ENCODE assay signal across 16 mouse cellular contexts in the genomic region with DNA sequence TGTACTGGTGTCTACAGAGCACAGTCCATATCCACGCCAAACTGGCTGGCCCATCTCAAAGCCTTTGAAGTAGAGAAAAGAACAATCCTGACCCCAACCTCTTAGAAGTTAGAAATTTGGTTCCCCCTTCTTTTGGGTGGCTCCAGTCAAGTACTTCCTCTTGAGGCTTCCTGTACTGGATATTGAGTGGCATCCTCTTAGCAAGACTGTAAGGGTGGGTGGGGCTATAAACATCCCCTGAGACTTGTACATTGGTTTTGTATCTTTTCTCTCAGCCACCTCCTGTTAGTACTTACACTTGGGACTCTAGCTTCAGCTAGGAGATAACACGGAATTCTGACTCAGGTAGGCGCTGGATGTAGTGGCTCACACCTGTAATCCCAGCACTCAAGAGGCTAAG. TPM values are rescaled to one million over a fixed set of nuclear protein-coding genes. Genes with fewer than 3 reads are reported as not detected.
DNase-seq lines count a peak whose midpoint lies in the region; ATAC-seq and TF ChIP-seq lines count a peak whose summit lies in the region.
"Had no signal": no experiment of that assay in that cellular context is flagged by ENCODE, and none has a peak within 500 bp of the region (broad histone marks: within the 10 kb centered on the region; RNA-seq: fewer than 3 reads in every experiment).

No protein-coding gene starts in this region.

- TF ChIP-seq POLR2A in MEL (IDR thresholded peaks at IDR 0.05; ENCODE audit: control insufficient read depth in 1 of 2, insufficient read depth in 1 of 2, low read depth in 1 of 2, low read length in 2 of 2, poor library complexity in 1 of 2), result no peak

- H3K4me1 ChIP-seq in liver, postnatal 0 days (ENCODE audit: insufficient read depth), result peaks cover 35% of the 10 kb centered on the region
- H3K4me1 ChIP-seq in liver, embryonic 11.5 days (replicated peaks; ENCODE audit: control insufficient read depth, insufficient read depth, low read length), result no peaks in the 10 kb centered on the region
- H3K4me1 ChIP-seq in MEL (ENCODE audit: control insufficient read depth in 1 of 2, insufficient read depth in 2 of 2, low read length in 2 of 2), result peaks cover 0 to 13% of the 10 kb centered on the region in 2 experiments; a peak in 3 of 4 replicates
- peaks cover 16% of the 10 kb centered on the region; the same call in 1 of the 2 replicates for H3K4me1 ChIP-seq in stomach, embryonic 14.5 days (ENCODE audit: control insufficient read depth, insufficient read depth, low read length)

- peaks cover 2% of the 10 kb centered on the region; the same call in 1 of the 2 replicates for H3K27me3 ChIP-seq in liver, postnatal 0 days (ENCODE audit: insufficient read depth, low read length)
- no peaks in the 10 kb centered on the region for H3K27me3 ChIP-seq in liver, embryonic 11.5 days (replicated peaks; ENCODE audit: control insufficient read depth, insufficient read depth, low read length)
- H3K27me3 ChIP-seq in MEL (ENCODE audit: control insufficient read depth in 1 of 2, insufficient read depth in 2 of 2, low read length in 2 of 2), result no peaks in the 10 kb centered on the region
- no peaks in the 10 kb centered on the region for H3K27me3 ChIP-seq in stomach, embryonic 14.5 days (ENCODE audit: control insufficient read depth, insufficient read depth, low read length)
- H3K27me3 ChIP-seq: midbrain, embryonic 13.5 days; neural tube, embryonic 15.5 days had no signal

- no peak for TF ChIP-seq RAD21 in MEL (IDR thresholded peaks at IDR 0.05; ENCODE audit: low read depth, low read length)

- no peak for DNase-seq in liver, postnatal 0 days
- DNase-seq in liver, embryonic 11.5 days (ENCODE audit: low spot score), result no peak
- DNase-seq in MEL (ENCODE audit: low read depth, low spot score), result peak; percentile 72
- no peak for DNase-seq in gastrocnemius, postnatal 4 days (ENCODE audit: low spot score in 2 of 2)
- DNase-seq in left cerebral cortex, postnatal 4 days, result no peak
- DNase-seq: adrenal gland, postnatal 36 days; gastrocnemius, postnatal 10 days; kidney, postnatal 25 days had no signal

- H3K27ac ChIP-seq in liver, postnatal 0 days (ENCODE audit: low read depth), result peak overlapping the region; percentile 77
- no peak overlapping the region for H3K27ac ChIP-seq in liver, embryonic 11.5 days (ENCODE audit: low read depth, low read length)
- H3K27ac ChIP-seq in MEL (ENCODE audit: control insufficient read depth, low read depth, low read length), result no peak overlapping the region
- H3K27ac ChIP-seq in stomach, embryonic 14.5 days (ENCODE audit: low read length), result peak overlapping the region; percentile 61
- H3K27ac ChIP-seq: liver, embryonic 14.5 days; midbrain, embryonic 13.5 days had no signal

- intact Hi-C loops in left cerebral cortex, postnatal 4 days (cut with DNase I), result no loop called here

- 0 out of 2 replicates have a peak overlapping the region, but pooled peaks have one; percentile 18 for H3K4me2 ChIP-seq in liver, postnatal 0 days (ENCODE audit: low read depth, low read length)
- H3K4me2 ChIP-seq in liver, embryonic 11.5 days, result no peak overlapping the region
- H3K4me2 ChIP-seq in stomach, embryonic 14.5 days (replicated peaks; ENCODE audit: low read depth, low read length), result no peak overlapping the region
- H3K4me2 ChIP-seq: midbrain, embryonic 13.5 days; neural tube, embryonic 15.5 days had no signal

- no peaks in the 10 kb centered on the region for H3K36me3 ChIP-seq in liver, postnatal 0 days (replicated peaks; ENCODE audit: insufficient read depth, low read length)
- H3K36me3 ChIP-seq in liver, embryonic 11.5 days (ENCODE audit: control insufficient read depth, insufficient read depth, low read length), result no peaks in the 10 kb centered on the region
- peaks cover 0 to 9% of the 10 kb centered on the region in 2 experiments; a peak in 2 of 4 replicates for H3K36me3 ChIP-seq in MEL (ENCODE audit: control insufficient read depth in 1 of 2, insufficient read depth in 2 of 2, low read length in 2 of 2)
- H3K36me3 ChIP-seq in stomach, embryonic 14.5 days (ENCODE audit: control insufficient read depth, insufficient read depth, low read length), result no peaks in the 10 kb centered on the region
- H3K36me3 ChIP-seq: midbrain, embryonic 13.5 days; neural tube, embryonic 15.5 days had no signal

- no peak for ATAC-seq in liver, postnatal 0 days
- ATAC-seq in liver, embryonic 11.5 days (replicated peaks; ENCODE audit: low FRiP score), result no peak
- peak; percentile 30 for ATAC-seq in inflammation-experienced regulatory T-cells, adult 6 months
- ATAC-seq in stomach, embryonic 14.5 days (ENCODE audit: insufficient number of reproducible peaks, insufficient read depth, low FRiP score, low read depth), result no peak
- ATAC-seq: Patski had no signal

- WGBS in liver, postnatal 0 days (ENCODE audit: insufficient replicate concordance), result 55% methylated on average over 3 of the region's 3 CpGs
- WGBS in liver, embryonic 11.5 days, result 64% methylated on average over 3 of the region's 3 CpGs
- WGBS in stomach, embryonic 14.5 days, result 82% methylated on average over 3 of the region's 3 CpGs

- H3K4me3 ChIP-seq in liver, postnatal 0 days (ENCODE audit: low read depth, low read length), result no peak overlapping the region
- H3K4me3 ChIP-seq in liver, embryonic 11.5 days (ENCODE audit: low read depth, low read length), result no peak overlapping the region
- H3K4me3 ChIP-seq in MEL (ENCODE audit: control insufficient read depth in 1 of 2, insufficient read depth in 1 of 2, low read depth in 2 of 2, low read length in 2 of 2), result no peak overlapping the region
- H3K4me3 ChIP-seq in stomach, embryonic 14.5 days (ENCODE audit: low read depth, low read length), result no peak overlapping the region
- H3K4me3 ChIP-seq: midbrain, embryonic 13.5 days; neural tube, embryonic 15.5 days had no signal

- no peaks in the 10 kb centered on the region for H3K9me3 ChIP-seq in liver, postnatal 0 days (ENCODE audit: low read length)
- no peaks in the 10 kb centered on the region for H3K9me3 ChIP-seq in liver, embryonic 11.5 days (ENCODE audit: control insufficient read depth, low read length)
- H3K9me3 ChIP-seq in MEL (replicated peaks; ENCODE audit: insufficient read depth, low read length), result no peaks in the 10 kb centered on the region
- H3K9me3 ChIP-seq in stomach, embryonic 14.5 days (ENCODE audit: control insufficient read depth, low read depth, low read length), result no peaks in the 10 kb centered on the region
- H3K9me3 ChIP-seq: midbrain, embryonic 13.5 days; neural tube, embryonic 15.5 days had no signal

- TF ChIP-seq EP300 in liver, postnatal 0 days (IDR thresholded peaks at IDR 0.05; ENCODE audit: low read depth), result no peak
- TF ChIP-seq EP300 in MEL (IDR thresholded peaks at IDR 0.05; ENCODE audit: low read depth in 1 of 2, low read length in 2 of 2), result no peak

- no peak overlapping the region for H3K9ac ChIP-seq in liver, postnatal 0 days (replicated peaks)
- H3K9ac ChIP-seq in liver, embryonic 11.5 days (ENCODE audit: low read depth, low read length), result no peak overlapping the region
- no peak overlapping the region for H3K9ac ChIP-seq in MEL (ENCODE audit: control insufficient read depth, low read depth, low read length, poor library complexity, severe bottlenecking)
- no peak overlapping the region for H3K9ac ChIP-seq in stomach, embryonic 14.5 days (replicated peaks; ENCODE audit: low read depth, low read length)
- H3K9ac ChIP-seq: liver, embryonic 14.5 days; midbrain, embryonic 13.5 days; neural tube, embryonic 15.5 days had no signal

- no peak for TF ChIP-seq CTCF in liver, postnatal 0 days (IDR thresholded peaks at IDR 0.05; ENCODE audit: low read depth)
- no peak for TF ChIP-seq CTCF in MEL (IDR thresholded peaks at IDR 0.05 in 2 of 3, conservative IDR thresholded peaks at IDR 0.05 in 1 of 3; ENCODE audit: control insufficient read depth in 1 of 3, insufficient read depth in 1 of 3, low read depth in 2 of 3, low read length in 3 of 3, poor library complexity in 1 of 3, severe bottlenecking in 1 of 3)

- no peaks in the 10 kb centered on the region; the same call in 1 of the 2 replicates for H3K79me2 ChIP-seq in MEL (ENCODE audit: control insufficient read depth, insufficient read depth, low read length, poor library complexity)

TF ChIP-seq in MEL, 35 proteins besides CTCF, POLR2A, EP300 and RAD21 (continues in another document):
- TF ChIP-seq TCF12 (IDR thresholded peaks at IDR 0.05; ENCODE audit: low read depth, low read length), result no peak

RNA-seq across cellular contexts. Expression of a gene that starts 5.7 kb away (rescaled TPM):
- 2.4 and 5.0 TPM in 2 replicates for polyA plus RNA-seq in liver, postnatal 0 days (2015; fragmentation: Nextera tagmentation; extraction: Ambion mirVana)
- 4.7 and 5.5 TPM in 2 replicates for polyA plus RNA-seq in liver, embryonic 11.5 days (2014; fragmentation: Nextera tagmentation; extraction: Ambion mirVana)
- 6.1 and 6.4 TPM in 2 replicates for total RNA-seq in MEL (2012; rRNA removed)
- 1 to 10 TPM in 1 of 2 experiments, not detected in 1; 5.9 TPM for polyA plus RNA-seq in MEL (2012; ENCODE audit: insufficient read depth in 1 of 2, insufficient read length in 2 of 2, low read depth in 1 of 2, low replicate concordance in 2 of 2, missing spikeins in 1 of 2)
- 1 to 10 TPM; 3.2 to 9.1 (median 6.1) TPM for polyA plus RNA-seq in inflammation-experienced regulatory T-cells, adult 6 months (2017; shearing (Covaris generic))
- polyA plus RNA-seq in stomach, embryonic 14.5 days (2014; fragmentation: Nextera tagmentation; extraction: Ambion mirVana), result 22.4 and 23.6 TPM in 2 replicates
- total RNA-seq in gastrocnemius, postnatal 4 days (2021), result 1 to 10 TPM; 3.9 to 5.4 TPM
- total RNA-seq in left cerebral cortex, postnatal 4 days (2021), result 10 to 100 TPM; 26.5 to 27.7 TPM

RNA-seq across cellular contexts. Expression of a gene that starts 8.6 kb away (rescaled TPM):
- polyA plus RNA-seq in liver, postnatal 0 days (2015; fragmentation: Nextera tagmentation; extraction: Ambion mirVana), result not detected in 2 replicates
- not detected in 2 replicates for polyA plus RNA-seq in liver, embryonic 11.5 days (2014; fragmentation: Nextera tagmentation; extraction: Ambion mirVana)
- total RNA-seq in MEL (2012; rRNA removed), result not detected in 2 replicates
- not detected for polyA plus RNA-seq in MEL (2012; ENCODE audit: insufficient read depth in 1 of 2, insufficient read length in 2 of 2, low read depth in 1 of 2, low replicate concordance in 2 of 2, missing spikeins in 1 of 2)
- not detected for polyA plus RNA-seq in inflammation-experienced regulatory T-cells, adult 6 months (2017; shearing (Covaris generic))
- polyA plus RNA-seq in stomach, embryonic 14.5 days (2014; fragmentation: Nextera tagmentation; extraction: Ambion mirVana), result 0.08 TPM in 1 of 2 replicates, not detected in the other
- not detected for total RNA-seq in gastrocnemius, postnatal 4 days (2021)
- not detected for total RNA-seq in left cerebral cortex, postnatal 4 days (2021)
- total RNA-seq: adrenal gland, postnatal 36 days; gastrocnemius, postnatal 10 days had no signal
- polyA plus RNA-seq: heart, embryonic 16.5 days; liver, embryonic 14.5 days; Patski; urinary bladder, adult 2 months had no signal

RNA-seq across cellular contexts. Expression of a gene that starts 40.9 kb away (rescaled TPM):
- 62.5 and 65.1 TPM in 2 replicates for polyA plus RNA-seq in liver, postnatal 0 days (2015; fragmentation: Nextera tagmentation; extraction: Ambion mirVana)
- polyA plus RNA-seq in liver, embryonic 11.5 days (2014; fragmentation: Nextera tagmentation; extraction: Ambion mirVana), result 161 and 179 TPM in 2 replicates
- total RNA-seq in MEL (2012; rRNA removed), result 97.2 and 99.2 TPM in 2 replicates
- 10 to 100 TPM in 1 of 2 experiments, not detected in 1; 91.7 TPM for polyA plus RNA-seq in MEL (2012; ENCODE audit: insufficient read depth in 1 of 2, insufficient read length in 2 of 2, low read depth in 1 of 2, low replicate concordance in 2 of 2, missing spikeins in 1 of 2)
- polyA plus RNA-seq in inflammation-experienced regulatory T-cells, adult 6 months (2017; shearing (Covaris generic)), result 100 to 1,000 TPM; 108 to 133 (median 114) TPM
- polyA plus RNA-seq in stomach, embryonic 14.5 days (2014; fragmentation: Nextera tagmentation; extraction: Ambion mirVana), result 153 and 158 TPM in 2 replicates
- 10 to 100 TPM; 35.7 to 41.4 TPM for total RNA-seq in gastrocnemius, postnatal 4 days (2021)
- 10 to 100 TPM; 38.1 to 38.2 TPM for total RNA-seq in left cerebral cortex, postnatal 4 days (2021)

Comparison
In these comparisons a context has a peak if more than half of its experiments do, and no peak if none do; other contexts are left out.
1. H3K27ac ChIP-seq: peak in liver, postnatal 0 days (single experiment) and stomach, embryonic 14.5 days (single experiment); none in liver, embryonic 11.5 days (single experiment) and MEL (single experiment).